Mouse (Mus musculus): ENCODE results near the gene Tmem106c. TPM values are rescaled to one million over a fixed set of nuclear protein-coding genes. Genes with fewer than 3 reads are reported as not detected.

Gene Tmem106c
- polyA plus RNA-seq, 1 experiment, result 7.1 TPM

DNA sequence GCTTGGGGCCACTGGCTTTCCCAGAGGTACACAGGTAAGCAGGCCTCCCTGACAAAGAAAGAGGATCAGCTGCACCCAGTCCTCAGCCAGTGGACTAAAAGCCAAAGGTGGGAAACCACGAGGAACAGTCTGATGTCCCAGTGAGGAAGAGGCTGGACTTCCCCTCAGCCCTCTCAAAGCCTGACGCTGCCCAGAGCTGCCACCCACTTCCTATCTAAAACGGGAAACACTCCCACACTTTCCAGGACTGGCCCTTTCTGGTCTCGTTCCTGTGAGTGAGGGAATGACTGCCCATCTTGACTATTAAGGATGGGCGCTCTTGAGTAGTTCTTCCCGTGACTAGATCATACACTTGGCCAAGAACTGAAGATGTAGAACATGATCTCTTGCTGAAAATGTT lies 36.2 kb upstream of the Tmem106c start:
- Histone ChIP-seq H3K4me1 (ENCODE audit: control insufficient read depth, insufficient read depth, low read length) (no peaks in the 10 kb centered on the region; the same call in 1 of the 2 replicates), H3K27ac (ENCODE audit: control insufficient read depth, insufficient read depth, low read depth, low read length, poor library complexity) (no peak overlapping the region), H3K4me3 (replicated peaks; ENCODE audit: control insufficient read depth, low read depth, low read length) (no peak overlapping the region)
- 25% methylated on average over 6 of the region's 6 CpGs for WGBS
- no peak for TF ChIP-seq CTCF (IDR thresholded peaks at IDR 0.05; ENCODE audit: control insufficient read depth, insufficient read depth, low read length)
- TF ChIP-seq POLR2A (IDR thresholded peaks at IDR 0.05; ENCODE audit: borderline replicate concordance, control insufficient read depth, low read depth, low read length), result no peak

GRCm38 (mm10) chr15:97929259-97929824 lies 34.7 kb upstream of the Tmem106c start:
- 59% methylated on average over 13 of the region's 13 CpGs for WGBS
- no peak overlapping the region for H3K27ac ChIP-seq (ENCODE audit: control insufficient read depth, insufficient read depth, low read depth, low read length, poor library complexity)
- no peak overlapping the region for H3K4me3 ChIP-seq (replicated peaks; ENCODE audit: control insufficient read depth, low read depth, low read length)
- H3K4me1 ChIP-seq (ENCODE audit: control insufficient read depth, insufficient read depth, low read length), result no peaks in the 10 kb centered on the region; the same call in 1 of the 2 replicates
- no peak for TF ChIP-seq POLR2A (IDR thresholded peaks at IDR 0.05; ENCODE audit: borderline replicate concordance, control insufficient read depth, low read depth, low read length)
- no peak for TF ChIP-seq CTCF (IDR thresholded peaks at IDR 0.05; ENCODE audit: control insufficient read depth, insufficient read depth, low read length)

DNA sequence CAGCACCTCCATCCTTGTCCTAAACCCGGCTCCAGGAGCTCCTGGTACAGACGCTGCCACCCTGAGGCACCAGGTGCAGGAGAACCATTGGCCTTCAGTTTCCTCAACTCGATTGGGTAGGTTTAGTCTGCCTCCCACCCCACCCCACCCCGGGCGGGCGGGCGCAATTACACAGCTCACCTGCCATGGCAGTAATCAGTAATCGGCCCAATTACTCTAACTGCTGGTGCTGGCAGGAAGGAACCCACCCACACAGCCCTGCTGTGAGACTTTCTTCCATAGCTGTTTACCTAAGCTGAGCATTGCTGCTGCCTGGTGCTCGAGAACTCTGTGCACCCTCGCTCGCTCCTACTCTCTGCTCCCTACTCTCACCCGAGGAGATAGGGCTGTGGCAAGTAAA lies 31.6 kb upstream of the Tmem106c start:
- Histone ChIP-seq H3K27ac (ENCODE audit: control insufficient read depth, insufficient read depth, low read depth, low read length, poor library complexity) (no peak overlapping the region), H3K4me3 (replicated peaks; ENCODE audit: control insufficient read depth, low read depth, low read length) (no peak overlapping the region), H3K4me1 (ENCODE audit: control insufficient read depth, insufficient read depth, low read length) (no peaks in the 10 kb centered on the region; the same call in 1 of the 2 replicates)
- WGBS, result 82% methylated on average over 12 of the region's 12 CpGs
- TF ChIP-seq CTCF (IDR thresholded peaks at IDR 0.05; ENCODE audit: control insufficient read depth, insufficient read depth, low read length), result no peak
- TF ChIP-seq POLR2A (IDR thresholded peaks at IDR 0.05; ENCODE audit: borderline replicate concordance, control insufficient read depth, low read depth, low read length), result no peak

- no peak overlapping the region for H3K27ac ChIP-seq (ENCODE audit: control insufficient read depth, insufficient read depth, low read depth, low read length, poor library complexity)
- no peak overlapping the region for H3K4me3 ChIP-seq (replicated peaks; ENCODE audit: control insufficient read depth, low read depth, low read length)
- TF ChIP-seq POLR2A (IDR thresholded peaks at IDR 0.05; ENCODE audit: borderline replicate concordance, control insufficient read depth, low read depth, low read length) (no peak), CTCF (IDR thresholded peaks at IDR 0.05; ENCODE audit: control insufficient read depth, insufficient read depth, low read length) (no peak)
- WGBS, result 75% methylated on average over 6 of the region's 6 CpGs
- H3K4me1 ChIP-seq (ENCODE audit: control insufficient read depth, insufficient read depth, low read length), result no peaks in the 10 kb centered on the region
Measured at GRCm38 (mm10) chr15:97938580-97938979, 25.4 kb upstream of the Tmem106c start.

- WGBS, result 76% methylated on average over 2 of the region's 2 CpGs
- H3K4me3 ChIP-seq (replicated peaks; ENCODE audit: control insufficient read depth, low read depth, low read length), result no peak overlapping the region
- no peaks in the 10 kb centered on the region for H3K4me1 ChIP-seq (ENCODE audit: control insufficient read depth, insufficient read depth, low read length)
- H3K27ac ChIP-seq (ENCODE audit: control insufficient read depth, insufficient read depth, low read depth, low read length, poor library complexity), result no peak overlapping the region
- TF ChIP-seq POLR2A (IDR thresholded peaks at IDR 0.05; ENCODE audit: borderline replicate concordance, control insufficient read depth, low read depth, low read length) (no peak), CTCF (IDR thresholded peaks at IDR 0.05; ENCODE audit: control insufficient read depth, insufficient read depth, low read length) (no peak)
Measured at GRCm38 (mm10) chr15:97940088-97940487, 23.9 kb upstream of the Tmem106c start.

GRCm38 (mm10) chr15:97941306-97941705 lies 22.7 kb upstream of the Tmem106c start:
- TF ChIP-seq CTCF (IDR thresholded peaks at IDR 0.05; ENCODE audit: control insufficient read depth, insufficient read depth, low read length), result no peak
- TF ChIP-seq POLR2A (IDR thresholded peaks at IDR 0.05; ENCODE audit: borderline replicate concordance, control insufficient read depth, low read depth, low read length), result no peak
- no peak overlapping the region for H3K4me3 ChIP-seq (replicated peaks; ENCODE audit: control insufficient read depth, low read depth, low read length)
- no peaks in the 10 kb centered on the region for H3K4me1 ChIP-seq (ENCODE audit: control insufficient read depth, insufficient read depth, low read length)
- no peak overlapping the region for H3K27ac ChIP-seq (ENCODE audit: control insufficient read depth, insufficient read depth, low read depth, low read length, poor library complexity)
- WGBS, result 80% methylated on average over 2 of the region's 2 CpGs

DNA sequence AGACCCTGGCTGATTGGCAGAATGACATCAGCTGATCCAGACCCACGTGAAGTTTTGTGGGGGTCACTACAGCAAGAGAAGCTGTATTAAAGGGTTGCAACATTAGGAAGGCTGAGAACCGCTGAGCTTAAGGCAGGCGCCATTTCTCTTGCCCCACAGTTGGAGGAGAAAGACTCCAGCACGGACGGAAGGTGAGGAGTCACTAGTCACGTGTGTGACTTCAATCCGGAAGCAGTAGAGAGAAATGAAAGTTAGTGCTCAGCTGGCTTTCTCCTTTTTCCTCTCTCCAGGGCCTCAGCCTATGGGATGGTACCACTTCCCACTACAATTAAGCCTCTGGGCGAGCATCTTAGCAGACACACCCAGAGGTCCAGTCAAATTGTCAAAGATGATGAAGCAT lies 21.5 kb upstream of the Tmem106c start:
- WGBS, result 71% methylated on average over 8 of the region's 8 CpGs
- H3K27ac ChIP-seq (ENCODE audit: control insufficient read depth, insufficient read depth, low read depth, low read length, poor library complexity), result no peak overlapping the region
- TF ChIP-seq POLR2A (IDR thresholded peaks at IDR 0.05; ENCODE audit: borderline replicate concordance, control insufficient read depth, low read depth, low read length), result no peak
- no peak for TF ChIP-seq CTCF (IDR thresholded peaks at IDR 0.05; ENCODE audit: control insufficient read depth, insufficient read depth, low read length)
- no peaks in the 10 kb centered on the region for H3K4me1 ChIP-seq (ENCODE audit: control insufficient read depth, insufficient read depth, low read length)
- no peak overlapping the region for H3K4me3 ChIP-seq (replicated peaks; ENCODE audit: control insufficient read depth, low read depth, low read length)

DNA sequence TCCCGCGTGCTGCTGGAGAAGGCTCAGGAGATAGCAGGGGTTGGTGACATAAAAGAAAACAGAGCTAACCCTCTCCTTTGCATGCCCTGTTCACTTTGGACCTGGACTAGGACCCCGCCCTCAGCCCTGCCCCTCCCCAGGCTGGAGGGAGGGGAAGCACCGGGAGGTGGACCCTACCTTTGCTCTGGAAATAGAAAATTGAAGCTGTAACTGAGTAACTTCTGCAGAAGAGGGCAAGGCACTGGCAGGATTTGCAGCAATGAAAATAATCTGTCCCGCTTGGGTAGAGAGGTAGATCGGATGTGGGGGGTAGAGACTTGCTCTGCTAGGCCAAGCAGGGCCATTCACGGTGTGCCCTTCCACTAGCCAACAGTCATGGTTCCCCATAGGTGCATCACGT lies 20.6 kb upstream of the Tmem106c start:
- Histone ChIP-seq H3K4me3 (replicated peaks; ENCODE audit: control insufficient read depth, low read depth, low read length) (no peak overlapping the region), H3K4me1 (ENCODE audit: control insufficient read depth, insufficient read depth, low read length) (no peaks in the 10 kb centered on the region), H3K27ac (ENCODE audit: control insufficient read depth, insufficient read depth, low read depth, low read length, poor library complexity) (no peak overlapping the region)
- no peak for TF ChIP-seq POLR2A (IDR thresholded peaks at IDR 0.05; ENCODE audit: borderline replicate concordance, control insufficient read depth, low read depth, low read length)
- 82% methylated on average over 8 of the region's 8 CpGs for WGBS

Data from bone marrow, adult 2 months (tissue).